Mouse (Mus musculus): Measurements from ENCODE around the gene Hsf5.

The Hsf5 gene

DNA sequence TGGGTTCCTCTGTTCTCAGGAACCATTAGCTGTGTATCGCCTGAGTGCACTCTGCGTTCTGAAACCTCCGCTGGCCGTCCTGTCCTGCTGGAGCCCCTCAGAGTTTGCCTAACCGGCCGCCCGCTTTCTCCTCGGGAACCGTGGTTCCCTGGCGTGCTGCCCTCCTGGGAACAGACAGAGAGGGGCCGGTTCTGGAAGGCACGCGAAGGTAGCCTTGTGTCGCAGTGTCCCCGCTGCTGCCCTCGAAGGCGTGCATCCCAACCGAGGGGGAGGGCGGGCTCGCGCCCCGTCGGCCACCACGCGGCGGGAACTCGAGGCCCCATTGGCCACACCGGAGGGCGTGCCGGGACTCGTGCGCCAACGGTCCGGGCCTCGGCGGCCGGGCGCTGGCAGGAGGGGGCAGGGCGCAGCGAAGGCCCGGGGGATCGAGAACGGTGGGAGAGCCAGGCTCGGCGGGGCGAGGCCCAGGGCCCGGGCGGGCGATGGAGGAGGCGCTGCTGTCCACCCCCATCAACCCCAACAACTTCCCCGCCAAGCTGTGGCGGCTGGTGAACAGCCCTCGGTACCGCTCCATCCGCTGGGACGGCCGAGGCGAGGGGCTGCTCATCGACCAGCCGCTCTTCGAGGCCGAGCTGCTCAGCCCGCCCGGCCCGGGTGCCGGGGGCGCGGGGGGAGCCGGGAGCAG is at the start of gene Hsf5:
TSS of gene Hsf5 (plus strand) at position 375 of the 685 bp plus-strand sequence.
- in situ Hi-C loops (cut with MboI, MseI), result no loop called here

- in situ Hi-C loops (cut with MboI, MseI), result no loop called here
Measured at GRCm38 (mm10) chr11:87568255-87568953, 48.6 kb upstream of the Hsf5 start, which contains the start of gene Sept4. Gene Sept4 (plus strand): TSS chr11:87568903.

DNA sequence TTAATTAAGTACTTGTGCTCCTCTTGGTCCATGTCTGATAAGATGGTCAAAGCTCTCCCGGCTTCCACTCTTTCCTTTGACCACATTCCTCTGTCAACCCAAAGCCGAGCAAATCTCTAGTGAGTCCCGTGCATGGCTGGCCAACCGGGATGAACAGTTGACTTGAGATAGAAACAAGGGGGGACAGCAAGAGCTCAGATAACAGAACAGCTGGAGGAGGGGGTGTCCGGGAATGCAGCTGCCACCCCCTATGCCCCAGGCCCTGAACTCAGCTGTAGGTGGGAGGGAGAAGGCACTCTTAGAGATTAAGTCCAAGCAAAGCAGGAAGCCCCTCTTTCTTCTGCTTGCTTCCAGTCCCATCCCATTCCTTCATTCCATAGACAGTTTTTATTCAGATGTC is 46.2 kb upstream of the Hsf5 start:
- in situ Hi-C loops (cut with MboI, MseI), result loop anchor here in 1 of 2 experiments (10.0 kb wide), 1 partner anchor 1004 kb away; no protein-coding TSS in a partner anchor

- in situ Hi-C loops (cut with MboI, MseI), result loop anchor here in 1 of 2 experiments (10.0 kb wide), 1 partner anchor 1003 kb away; no protein-coding TSS in a partner anchor
Measured at GRCm38 (mm10) chr11:87571361-87571950, 45.5 kb upstream of the Hsf5 start.

DNA sequence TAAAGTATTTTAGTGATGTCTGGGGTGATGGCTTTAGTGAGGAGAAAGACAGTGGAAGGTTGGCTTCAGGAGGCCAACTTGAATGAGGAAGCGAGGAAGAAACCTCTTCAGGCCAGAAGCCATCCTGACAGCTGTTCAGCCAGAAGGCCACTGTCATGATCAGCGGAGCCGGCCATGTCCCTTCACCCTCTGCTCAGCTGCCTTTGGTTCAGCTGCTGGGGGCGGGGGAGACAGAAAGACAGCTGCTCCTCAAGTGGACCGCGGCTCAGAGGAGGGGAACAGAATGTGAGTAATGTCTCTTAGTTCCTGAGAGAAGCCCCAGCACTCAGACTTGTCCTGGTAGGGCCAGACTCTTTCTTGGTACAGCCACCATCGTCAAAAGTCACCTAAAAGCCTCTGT is 43.2 kb upstream of the Hsf5 start:
- in situ Hi-C loops (cut with MboI, MseI), result loop anchor here in 1 of 2 experiments (10.0 kb wide), 1 partner anchor 1001 kb away; no protein-coding TSS in a partner anchor

GRCm38 (mm10) chr11:87574520-87575180 is 42.3 kb upstream of the Hsf5 start:
- in situ Hi-C loops (cut with MboI, MseI), result loop anchor here in 1 of 2 experiments (10.0 kb wide), 1 partner anchor 1000 kb away; no protein-coding TSS in a partner anchor

- in situ Hi-C loops (cut with MboI, MseI), result loop anchor here in 1 of 2 experiments (10.0 kb wide), 1 partner anchor 997 kb away; no protein-coding TSS in a partner anchor
Measured at GRCm38 (mm10) chr11:87577601-87578248, 39.2 kb upstream of the Hsf5 start.

- in situ Hi-C loops (cut with MboI, MseI), result loop anchor here in 1 of 2 experiments (10.0 kb wide), 1 partner anchor 996 kb away; no protein-coding TSS in a partner anchor
Measured at GRCm38 (mm10) chr11:87578249-87578962, 38.6 kb upstream of the Hsf5 start.

DNA sequence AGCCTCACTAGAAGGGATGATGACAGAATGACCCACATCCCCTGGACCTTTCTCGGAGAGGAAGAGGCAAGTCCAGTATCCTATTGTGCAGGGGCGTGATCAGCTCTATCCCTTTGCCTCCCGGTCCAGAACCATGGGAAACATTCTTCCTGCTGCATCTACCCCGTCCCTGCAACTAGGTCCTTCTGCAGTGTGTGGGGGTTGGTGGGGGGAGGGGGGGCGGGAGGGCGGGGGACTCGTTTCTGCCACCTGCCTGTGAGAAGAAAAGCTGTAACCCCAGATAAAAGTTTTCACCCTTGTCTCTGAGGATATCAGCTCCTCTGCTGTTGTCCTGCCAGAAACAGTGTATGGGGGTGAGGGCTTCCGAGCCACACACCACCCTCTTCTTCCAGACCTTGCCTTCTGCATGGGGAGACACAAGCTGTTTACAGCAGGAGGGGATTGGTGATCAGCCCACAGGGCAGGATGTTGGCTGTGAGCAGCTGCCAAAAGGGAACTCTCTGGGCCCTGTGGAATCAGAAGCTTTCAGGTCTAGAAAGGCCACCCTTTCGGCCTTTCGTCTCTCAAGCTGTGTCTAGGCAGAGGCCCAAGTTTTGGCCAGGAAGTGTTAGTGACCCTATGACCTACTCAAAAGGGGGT is 37.9 kb upstream of the Hsf5 start:
- in situ Hi-C loops (cut with MboI, MseI), result loop anchor here in 1 of 2 experiments (10.0 kb wide), 1 partner anchor 996 kb away; no protein-coding TSS in a partner anchor

- in situ Hi-C loops (cut with MboI, MseI), result loop anchor here in 1 of 2 experiments (10.0 kb wide), 1 partner anchor 995 kb away; no protein-coding TSS in a partner anchor
Measured at GRCm38 (mm10) chr11:87579713-87580112, 37.3 kb upstream of the Hsf5 start.

- in situ Hi-C loops (cut with MboI, MseI), result no loop called here
Measured at GRCm38 (mm10) chr11:87580543-87581085, 36.4 kb upstream of the Hsf5 start.

DNA sequence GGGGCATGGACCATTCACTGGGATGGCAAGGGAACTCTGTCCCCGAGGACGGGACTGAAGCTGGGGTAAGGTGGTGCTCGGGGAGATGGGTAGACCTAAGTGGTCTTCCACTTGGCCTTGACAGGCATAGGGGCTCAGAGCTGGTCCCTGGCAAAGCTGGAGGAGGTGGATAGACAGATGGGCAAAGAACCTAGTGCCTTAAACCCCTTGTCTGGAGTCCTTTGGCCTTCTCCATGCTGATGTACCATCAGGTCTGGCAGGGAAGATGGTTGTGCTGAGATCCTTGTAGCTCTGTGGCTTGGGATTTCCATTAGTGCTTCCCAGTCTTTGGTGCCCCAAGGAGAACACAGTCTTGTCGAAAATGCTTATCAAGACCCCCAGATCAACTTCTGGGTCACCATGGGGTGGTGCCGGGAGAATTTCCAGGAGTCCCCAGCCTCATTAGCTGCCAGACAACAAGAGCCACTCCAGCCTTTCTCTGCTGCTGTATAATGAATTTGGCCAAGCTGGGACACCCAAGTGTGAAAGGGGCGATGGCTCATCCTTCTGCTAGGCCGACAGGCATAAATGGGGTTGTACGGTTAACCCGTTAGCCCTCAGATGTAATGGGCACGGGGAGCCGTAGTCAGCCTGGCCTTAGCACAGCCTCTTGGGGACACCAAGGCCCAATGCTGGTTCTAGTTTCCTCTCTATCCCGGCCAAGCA is 35.7 kb upstream of the Hsf5 start:
- in situ Hi-C loops (cut with MboI, MseI), result no loop called here

- in situ Hi-C loops (cut with MboI, MseI), result no loop called here
Measured at GRCm38 (mm10) chr11:87581933-87582710, 34.8 kb upstream of the Hsf5 start.

- in situ Hi-C loops (cut with MboI, MseI), result no loop called here
Measured at GRCm38 (mm10) chr11:87583291-87584034, 33.5 kb upstream of the Hsf5 start.

DNA sequence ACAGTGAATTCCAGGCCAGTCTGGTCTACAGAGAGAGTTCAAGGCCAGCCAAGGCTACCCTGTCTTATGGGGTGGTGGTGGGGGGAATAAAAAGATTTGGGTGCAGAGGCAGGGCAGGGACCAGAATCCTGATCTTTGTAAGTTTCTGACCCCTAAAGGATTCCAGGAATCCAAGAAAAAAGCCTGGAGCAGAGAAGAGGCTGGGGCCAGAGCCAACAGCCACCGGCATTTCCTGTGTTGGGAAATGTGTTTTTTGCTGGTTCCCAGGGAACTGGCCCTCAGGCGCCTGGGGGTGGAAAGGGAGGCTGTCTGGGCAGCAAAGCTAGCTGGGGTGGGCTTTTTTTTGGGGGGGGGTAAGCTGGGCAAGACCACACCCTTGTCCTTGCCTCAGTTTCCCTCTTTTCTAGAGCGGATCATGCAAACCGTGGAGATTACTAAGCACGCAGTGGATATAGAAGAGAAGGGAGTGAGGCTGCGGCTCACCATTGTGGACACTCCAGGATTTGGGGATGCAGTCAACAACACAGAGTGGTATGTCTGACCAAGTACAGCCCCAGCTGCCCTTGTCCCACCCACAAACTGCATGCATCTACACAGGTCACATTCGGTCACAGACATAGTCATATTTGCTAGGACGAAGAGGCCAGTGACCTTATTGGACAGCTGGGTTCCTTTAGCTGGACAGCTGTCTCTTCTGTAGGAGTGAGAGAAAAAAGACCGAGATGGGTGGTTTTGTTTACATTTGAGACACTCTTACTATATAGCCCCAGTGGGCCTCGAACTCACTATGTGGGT is 32.1 kb upstream of the Hsf5 start:
- in situ Hi-C loops (cut with MboI, MseI), result no loop called here

DNA sequence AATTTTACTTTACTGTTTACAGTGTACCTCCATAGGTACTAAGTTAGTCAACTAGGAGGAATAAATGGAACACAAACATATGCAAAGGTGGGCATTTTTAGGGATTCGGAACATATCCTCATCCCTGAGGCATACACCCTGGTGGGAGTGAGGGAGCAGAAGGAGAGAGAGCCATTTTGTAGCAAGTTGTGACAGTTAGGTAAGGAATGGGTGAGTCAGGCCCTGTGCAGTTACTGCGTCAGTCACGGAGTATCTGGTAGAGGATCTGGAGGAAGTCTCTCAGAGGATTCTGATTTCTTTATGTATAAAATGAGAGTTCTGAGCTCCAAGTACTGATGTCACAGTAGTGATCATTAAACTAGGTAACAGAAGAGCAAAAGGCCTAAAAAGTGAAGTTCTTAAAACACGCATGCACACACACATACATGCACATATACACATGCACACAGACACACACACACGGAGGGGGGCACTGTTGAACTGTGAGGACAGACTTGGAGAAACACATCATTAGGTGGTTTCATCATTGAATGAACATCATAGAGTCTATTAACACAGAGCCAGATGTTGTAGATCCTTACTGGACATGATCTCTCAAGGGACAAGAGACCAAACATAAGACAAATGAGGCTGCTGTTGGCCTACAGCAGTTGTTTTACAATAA is 29.6 kb upstream of the Hsf5 start:
- in situ Hi-C loops (cut with MboI, MseI), result no loop called here
